Mouse (Mus musculus): ENCODE results near the gene Ipo11. TPM values are rescaled to one million over a fixed set of nuclear protein-coding genes. Genes with fewer than 3 reads are reported as not detected.
"Not testable (repeated sequence)": the region's sequence is repeated elsewhere in the genome, so short reads cannot be mapped to it uniquely, and the experiment has no call there.

The Ipo11 gene
- 10 to 100 TPM; 61.1 to 62.2 TPM for total RNA-seq (2021)
- long read RNA-seq, experiment 1, full-length matches to known transcripts = 7 of 58 reads
- long read RNA-seq, experiment 1, partial matches to known transcripts = 8 of 58 reads
- long read RNA-seq, experiment 1, other reads (novel, unspliced or antisense) = 43 of 58 reads
- long read RNA-seq, experiment 2, full-length matches to known transcripts = 9 of 45 reads
- long read RNA-seq, experiment 2, partial matches to known transcripts = 7 of 45 reads
- long read RNA-seq, experiment 2, other reads (novel, unspliced or antisense) = 29 of 45 reads

GRCm38 (mm10) chr13:106936256-106937137, at the start of gene Ipo11:
TSS of gene Ipo11 (minus strand) at chr13:106936958.
- DNase-seq (ENCODE audit: low spot score in 2 of 2) = peak; percentile 95
- intact Hi-C loops (cut with DNase I) = no loop called here

- intact Hi-C loops (cut with DNase I) = no loop called here
- no peak for DNase-seq (ENCODE audit: low spot score in 2 of 2)
These were observed 24.7 kb upstream of the Ipo11 start for GRCm38 (mm10) chr13:106961496-106961895.

- intact Hi-C loops (cut with DNase I) = no loop called here
- DNase-seq (ENCODE audit: low spot score in 2 of 2) = no peak
These were observed 23.8 kb upstream of the Ipo11 start for GRCm38 (mm10) chr13:106960557-106960956.

GRCm38 (mm10) chr13:106958286-106958685, 21.5 kb upstream of the Ipo11 start:
- intact Hi-C loops (cut with DNase I) = no loop called here
- no peak for DNase-seq (ENCODE audit: low spot score in 2 of 2)

GRCm38 (mm10) chr13:106957554-106957953, 20.8 kb upstream of the Ipo11 start:
- no peak for DNase-seq (ENCODE audit: low spot score in 2 of 2)
- intact Hi-C loops (cut with DNase I) = no loop called here

- no peak for DNase-seq (ENCODE audit: low spot score in 2 of 2)
- intact Hi-C loops (cut with DNase I) = no loop called here
These were observed 18.1 kb upstream of the Ipo11 start for GRCm38 (mm10) chr13:106954880-106955279.

- no peak for DNase-seq (ENCODE audit: low spot score in 2 of 2)
- intact Hi-C loops (cut with DNase I) = loop anchor here (5.0 to 10.0 kb wide), 2 partner anchors 155 to 1207 kb away; partner anchors contain the start of genes Ercc8 and Ndufaf2
These were observed 10.8 kb upstream of the Ipo11 start for GRCm38 (mm10) chr13:106947583-106947982.

GRCm38 (mm10) chr13:106946594-106947540, 10.1 kb upstream of the Ipo11 start, which contains the start of gene Dimt1:
TSS of gene Dimt1 (plus strand) at chr13:106947127.
- intact Hi-C loops (cut with DNase I) = loop anchor here (5.0 to 10.0 kb wide), 2 partner anchors 155 to 1208 kb away; partner anchors contain the start of genes Ercc8 and Ndufaf2
- DNase-seq (ENCODE audit: low spot score in 2 of 2) = peak; percentile 96 to 97

- intact Hi-C loops (cut with DNase I) = loop anchor here (5.0 to 10.0 kb wide), 2 partner anchors 157 to 1209 kb away; partner anchors contain the start of genes Ercc8 and Ndufaf2
- no peak for DNase-seq (ENCODE audit: low spot score in 2 of 2)
These were observed 8.8 kb upstream of the Ipo11 start for GRCm38 (mm10) chr13:106945518-106945917.

GRCm38 (mm10) chr13:106942721-106943120, 6.0 kb upstream of the Ipo11 start:
- intact Hi-C loops (cut with DNase I) = loop anchor here (10.0 kb wide), 1 partner anchor 1212 kb away; the partner anchor contains the start of genes Ercc8 and Ndufaf2
- no peak for DNase-seq (ENCODE audit: low spot score in 2 of 2)

GRCm38 (mm10) chr13:106941211-106941976, 4.6 kb upstream of the Ipo11 start:
- intact Hi-C loops (cut with DNase I) = loop anchor here (10.0 kb wide), 1 partner anchor 1213 kb away; the partner anchor contains the start of genes Ercc8 and Ndufaf2
- DNase-seq (ENCODE audit: low spot score in 2 of 2) = no peak

- intact Hi-C loops (cut with DNase I) = no loop called here
- DNase-seq (ENCODE audit: low spot score in 2 of 2) = no peak
These were observed 347 bp upstream of the Ipo11 start for GRCm38 (mm10) chr13:106937138-106937472.

- intact Hi-C loops (cut with DNase I) = no loop called here
These were observed 895 bp downstream of the Ipo11 start for GRCm38 (mm10) chr13:106935871-106936255.

GRCm38 (mm10) chr13:106929201-106929600, 7.6 kb downstream of the Ipo11 start:
- intact Hi-C loops (cut with DNase I) = no loop called here
- no peak for DNase-seq (ENCODE audit: low spot score in 2 of 2)

More at GRCm38 (mm10) chr13:106935871-106936255, 895 bp downstream of the Ipo11 start:
- DNase-seq (ENCODE audit: low spot score in 2 of 2) = no peak

- no peak for DNase-seq (ENCODE audit: low spot score in 2 of 2)
- intact Hi-C loops (cut with DNase I) = no loop called here
These were observed 8.5 kb downstream of the Ipo11 start for GRCm38 (mm10) chr13:106928296-106928695.

GRCm38 (mm10) chr13:106925921-106926320, 10.8 kb downstream of the Ipo11 start:
- intact Hi-C loops (cut with DNase I); DNase-seq (ENCODE audit: low spot score in 2 of 2): not testable (repeated sequence)

GRCm38 (mm10) chr13:106918322-106919050, 18.3 kb downstream of the Ipo11 start:
- peak; percentile 25 to 62 for DNase-seq (ENCODE audit: low spot score in 2 of 2)
- intact Hi-C loops (cut with DNase I) = loop anchor here (5.0 kb wide), 1 partner anchor 1476 kb away; the partner anchor contains the start of gene Htr1a

All from left cerebral cortex, postnatal 14 days (tissue).